Mouse (Mus musculus): Measurements from ENCODE around the gene Arl15. TPM values are rescaled to one million over a fixed set of nuclear protein-coding genes. Genes with fewer than 3 reads are reported as not detected.

Arl15 gene
- polyA plus RNA-seq, 1 experiment = 0.19 TPM

- peaks cover 8% of the 10 kb centered on the region for H3K36me3 ChIP-seq (replicated peaks; ENCODE audit: low read length)
- TF ChIP-seq FLI1 (IDR thresholded peaks at IDR 0.05; ENCODE audit: low read length) = no peak
- TF ChIP-seq GATA1 (IDR thresholded peaks at IDR 0.05; ENCODE audit: borderline replicate concordance, low read length) = no peak
Measured at GRCm38 (mm10) chr13:114010521-114010920, 216.2 kb downstream of the Arl15 start.

DNA sequence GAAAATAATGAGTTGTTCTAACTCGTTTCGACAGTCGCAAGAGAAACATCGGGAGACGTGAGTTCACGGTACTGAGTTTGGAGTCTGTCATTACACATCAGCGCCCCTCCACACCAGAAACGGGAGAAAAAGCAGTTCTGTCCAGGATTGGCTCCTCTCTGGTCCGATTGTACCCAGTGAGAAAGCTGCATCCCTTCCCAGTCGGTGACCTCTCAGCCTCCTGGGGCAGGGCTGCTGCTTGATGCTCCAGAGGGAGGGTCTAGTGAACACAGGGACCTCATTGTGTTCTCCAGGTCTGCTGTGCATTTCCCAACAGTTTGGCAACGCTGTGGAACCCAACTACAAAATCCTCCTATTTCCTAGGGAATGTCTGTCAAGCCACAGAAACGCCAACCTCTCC lies 216.7 kb downstream of the Arl15 start:
- Histone ChIP-seq H3K9me3 (peaks cover 59% of the 10 kb centered on the region), H3K27me3 (replicated peaks) (no peaks in the 10 kb centered on the region), H3K4me3 (replicated peaks) (no peak overlapping the region), H3K36me3 (replicated peaks; ENCODE audit: low read length) (peaks cover 8% of the 10 kb centered on the region), H3K4me1 (no peaks in the 10 kb centered on the region)
- TF ChIP-seq FLI1 (IDR thresholded peaks at IDR 0.05; ENCODE audit: low read length) (no peak), GATA1 (IDR thresholded peaks at IDR 0.05; ENCODE audit: borderline replicate concordance, low read length) (no peak)

More at GRCm38 (mm10) chr13:114010521-114010920, 216.2 kb downstream of the Arl15 start:
- Histone ChIP-seq H3K4me1 (no peaks in the 10 kb centered on the region), H3K9me3 (peaks cover 61% of the 10 kb centered on the region), H3K4me3 (replicated peaks) (no peak overlapping the region), H3K27me3 (replicated peaks) (no peaks in the 10 kb centered on the region)

- H3K9me3 ChIP-seq = peaks cover 47% of the 10 kb centered on the region
- H3K36me3 ChIP-seq (replicated peaks; ENCODE audit: low read length) = no peaks in the 10 kb centered on the region
- no peaks in the 10 kb centered on the region for H3K4me1 ChIP-seq
- H3K4me3 ChIP-seq (replicated peaks) = no peak overlapping the region
- TF ChIP-seq GATA1 (IDR thresholded peaks at IDR 0.05; ENCODE audit: borderline replicate concordance, low read length) = no peak
- TF ChIP-seq FLI1 (IDR thresholded peaks at IDR 0.05; ENCODE audit: low read length) = no peak
- H3K27me3 ChIP-seq (replicated peaks) = no peaks in the 10 kb centered on the region
Measured at GRCm38 (mm10) chr13:114017928-114018327, 223.6 kb downstream of the Arl15 start.

GRCm38 (mm10) chr13:114023541-114023940 lies 229.2 kb downstream of the Arl15 start:
- Histone ChIP-seq H3K4me3 (replicated peaks) (no peak overlapping the region), H3K9me3 (peaks cover 74% of the 10 kb centered on the region)

DNA sequence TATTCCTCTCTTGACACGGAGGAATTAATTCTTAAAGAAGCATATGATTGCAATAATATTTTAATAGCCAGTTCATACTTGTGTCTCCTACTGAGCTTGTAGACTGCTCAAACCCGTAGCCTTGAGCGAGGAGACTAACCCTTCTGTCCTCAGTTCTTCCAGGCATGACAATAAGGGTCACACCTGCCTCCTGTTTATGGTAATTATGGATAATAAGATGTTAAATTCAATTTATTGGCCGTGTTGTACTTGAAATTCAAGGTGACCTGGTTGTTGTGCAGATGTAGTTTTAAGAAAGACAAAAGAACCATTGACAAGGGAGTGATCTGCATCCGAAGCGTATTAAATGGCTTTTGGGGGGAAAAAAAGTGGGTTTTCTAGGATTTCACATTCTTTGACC lies 232.0 kb downstream of the Arl15 start:
- Histone ChIP-seq H3K9me3 (peaks cover 63% of the 10 kb centered on the region), H3K27me3 (replicated peaks) (no peaks in the 10 kb centered on the region), H3K4me1 (no peaks in the 10 kb centered on the region), H3K36me3 (replicated peaks; ENCODE audit: low read length) (peaks cover 2% of the 10 kb centered on the region), H3K4me3 (replicated peaks) (no peak overlapping the region)
- TF ChIP-seq FLI1 (IDR thresholded peaks at IDR 0.05; ENCODE audit: low read length) (no peak), GATA1 (IDR thresholded peaks at IDR 0.05; ENCODE audit: borderline replicate concordance, low read length) (no peak)

More at GRCm38 (mm10) chr13:114023541-114023940, 229.2 kb downstream of the Arl15 start:
- TF ChIP-seq FLI1 (IDR thresholded peaks at IDR 0.05; ENCODE audit: low read length) = no peak
- TF ChIP-seq GATA1 (IDR thresholded peaks at IDR 0.05; ENCODE audit: borderline replicate concordance, low read length) = no peak
- H3K4me1 ChIP-seq = no peaks in the 10 kb centered on the region
- H3K36me3 ChIP-seq (replicated peaks; ENCODE audit: low read length) = peaks cover 2% of the 10 kb centered on the region
- no peaks in the 10 kb centered on the region for H3K27me3 ChIP-seq (replicated peaks)

DNA sequence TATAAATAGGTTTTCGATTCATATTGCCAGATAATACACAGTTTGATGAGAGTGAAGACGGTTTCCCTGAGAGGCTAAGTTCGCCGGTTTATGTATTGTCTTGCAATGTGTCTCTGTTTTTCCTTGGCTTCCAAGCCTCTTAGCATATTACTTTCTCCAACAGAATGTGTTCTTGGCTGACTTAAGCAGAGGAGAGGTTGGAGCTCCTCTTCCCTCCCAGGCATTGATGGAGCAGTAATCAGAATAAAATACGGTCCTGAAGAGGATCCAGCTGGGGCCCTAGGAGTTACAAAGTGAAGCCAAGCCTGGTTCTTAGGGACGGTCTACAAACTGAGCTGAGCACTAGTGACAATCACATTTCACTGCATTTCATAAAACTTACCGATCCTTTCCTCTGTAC lies 232.4 kb downstream of the Arl15 start:
- Histone ChIP-seq H3K36me3 (replicated peaks; ENCODE audit: low read length) (peaks cover 2% of the 10 kb centered on the region), H3K27me3 (replicated peaks) (no peaks in the 10 kb centered on the region), H3K4me3 (replicated peaks) (no peak overlapping the region), H3K4me1 (no peaks in the 10 kb centered on the region), H3K9me3 (peaks cover 61% of the 10 kb centered on the region)
- TF ChIP-seq GATA1 (IDR thresholded peaks at IDR 0.05; ENCODE audit: borderline replicate concordance, low read length) = no peak
- no peak for TF ChIP-seq FLI1 (IDR thresholded peaks at IDR 0.05; ENCODE audit: low read length)

GRCm38 (mm10) chr13:114048071-114048470 lies 253.8 kb downstream of the Arl15 start:
- Histone ChIP-seq H3K27me3 (replicated peaks) (no peaks in the 10 kb centered on the region), H3K36me3 (replicated peaks; ENCODE audit: low read length) (no peaks in the 10 kb centered on the region), H3K9me3 (peaks cover 32% of the 10 kb centered on the region), H3K4me1 (no peaks in the 10 kb centered on the region), H3K4me3 (replicated peaks) (no peak overlapping the region)
- no peak for TF ChIP-seq GATA1 (IDR thresholded peaks at IDR 0.05; ENCODE audit: borderline replicate concordance, low read length)

- peaks cover 38% of the 10 kb centered on the region for H3K9me3 ChIP-seq
- H3K27me3 ChIP-seq (replicated peaks) = no peaks in the 10 kb centered on the region
- H3K4me3 ChIP-seq (replicated peaks) = no peak overlapping the region
- no peaks in the 10 kb centered on the region for H3K36me3 ChIP-seq (replicated peaks; ENCODE audit: low read length)
- no peaks in the 10 kb centered on the region for H3K4me1 ChIP-seq
- TF ChIP-seq FLI1 (IDR thresholded peaks at IDR 0.05; ENCODE audit: low read length) (no peak), GATA1 (IDR thresholded peaks at IDR 0.05; ENCODE audit: borderline replicate concordance, low read length) (no peak)
Measured at GRCm38 (mm10) chr13:114048688-114049087, 254.4 kb downstream of the Arl15 start.

- H3K4me3 ChIP-seq (replicated peaks) = no peak overlapping the region
- no peaks in the 10 kb centered on the region for H3K36me3 ChIP-seq (replicated peaks; ENCODE audit: low read length)
- peaks cover 47% of the 10 kb centered on the region for H3K9me3 ChIP-seq
- no peaks in the 10 kb centered on the region for H3K4me1 ChIP-seq
- H3K27me3 ChIP-seq (replicated peaks) = no peaks in the 10 kb centered on the region
- TF ChIP-seq FLI1 (IDR thresholded peaks at IDR 0.05; ENCODE audit: low read length) = no peak
- no peak for TF ChIP-seq GATA1 (IDR thresholded peaks at IDR 0.05; ENCODE audit: borderline replicate concordance, low read length)
Measured at GRCm38 (mm10) chr13:114051151-114051850, 257.0 kb downstream of the Arl15 start.

GRCm38 (mm10) chr13:114052426-114053205 lies 258.3 kb downstream of the Arl15 start:
- peaks cover 42% of the 10 kb centered on the region for H3K9me3 ChIP-seq
- H3K36me3 ChIP-seq (replicated peaks; ENCODE audit: low read length) = no peaks in the 10 kb centered on the region
- no peak overlapping the region for H3K4me3 ChIP-seq (replicated peaks)
- H3K4me1 ChIP-seq = no peaks in the 10 kb centered on the region
- H3K27me3 ChIP-seq (replicated peaks) = no peaks in the 10 kb centered on the region
- TF ChIP-seq GATA1 (IDR thresholded peaks at IDR 0.05; ENCODE audit: borderline replicate concordance, low read length) (no peak), FLI1 (IDR thresholded peaks at IDR 0.05; ENCODE audit: low read length) (no peak)
